Mouse (Mus musculus) bone marrow macrophage, adult 2 months (primary cell): Measurements from ENCODE around the gene Grik4.

ENCODE experiments used
- CTCF ChIP-seq: IDR thresholded peaks from 2 replicates; pipeline ENCODE4 v1.5.1; 2012; ENCODE audit warnings: low read depth, mild to moderate bottlenecking, low read length, moderate library complexity
- POLR2A ChIP-seq: IDR thresholded peaks from 2 replicates; pipeline ENCODE4 v1.6.1; 2012; ENCODE audit warnings: mild to moderate bottlenecking, low read depth, low read length, borderline replicate concordance

- TF ChIP-seq CTCF (no peak), POLR2A (no peak)
These were observed 97.4 kb downstream of the Grik4 start for GRCm38 (mm10) chr9:42846676-42847425.
